Mouse (Mus musculus): ENCODE measurements around the gene Emp1. TPM values are rescaled to one million over a fixed set of nuclear protein-coding genes. Genes with fewer than 3 reads are reported as not detected.

Gene Emp1
- polyA plus RNA-seq, 1 experiment from 2014 or later, result 127 TPM

DNA sequence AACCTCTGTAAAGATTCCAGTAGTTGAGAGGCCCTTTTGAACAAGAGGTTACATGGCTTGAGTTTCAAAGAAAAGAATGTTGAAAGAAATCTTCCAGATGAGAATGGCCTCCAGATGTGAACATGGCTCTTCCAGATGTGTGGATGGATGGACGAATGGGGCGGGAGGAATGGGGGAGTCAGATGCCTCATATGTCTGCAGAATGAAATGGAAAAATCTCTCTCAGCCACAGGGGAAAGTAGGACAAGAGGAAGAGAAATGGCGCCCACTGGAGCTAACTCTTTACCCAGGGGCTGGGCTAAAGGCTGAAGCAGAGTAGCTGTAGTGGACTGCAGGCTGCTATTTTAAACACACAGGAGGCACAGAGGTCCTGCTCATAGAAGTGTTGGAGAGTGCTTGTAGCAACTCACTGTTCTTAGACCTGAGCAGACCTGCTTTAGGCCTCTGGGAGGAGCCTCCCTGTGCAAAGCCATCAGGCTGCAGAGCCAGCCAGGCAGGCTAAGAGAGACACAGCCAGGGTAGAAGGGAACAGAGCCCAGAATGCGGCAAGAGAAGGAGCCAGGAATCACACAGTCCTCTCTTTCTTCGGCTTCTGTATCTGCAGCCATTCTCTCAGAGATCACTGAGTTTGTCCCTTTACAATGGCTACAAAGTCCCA lies 28.2 kb upstream of the Emp1 start:
- 37% methylated on average over 5 of the region's 5 CpGs for WGBS

DNA sequence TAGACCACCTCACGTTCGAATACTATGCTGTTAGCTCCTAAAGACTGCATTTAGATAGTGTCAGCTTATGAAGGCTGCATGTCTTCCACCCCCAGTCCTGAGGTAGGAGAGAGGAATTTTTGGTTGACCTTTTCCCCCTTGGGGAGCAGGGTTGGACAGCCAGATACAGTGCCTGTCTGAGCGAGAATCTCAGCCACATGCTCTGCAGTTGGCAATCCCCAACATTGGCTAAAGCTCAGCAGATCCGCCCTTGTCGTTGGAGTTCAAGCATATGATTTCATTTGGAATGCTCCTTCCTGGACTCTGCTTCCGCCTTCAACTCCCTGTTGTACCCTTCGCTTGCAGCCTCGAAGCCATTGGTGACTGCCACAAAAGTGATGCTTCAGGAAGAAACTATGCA lies 26.0 kb upstream of the Emp1 start:
- 84% methylated on average over 8 of the region's 8 CpGs for WGBS
- H3K4me1 ChIP-seq, result peaks cover 52% of the 10 kb centered on the region
- no peak overlapping the region for H3K4me2 ChIP-seq (replicated peaks)
- H3K36me3 ChIP-seq, result no peaks in the 10 kb centered on the region
- H3K27me3 ChIP-seq, result no peaks in the 10 kb centered on the region
- no peak overlapping the region for H3K9ac ChIP-seq
- H3K9me3 ChIP-seq, result no peaks in the 10 kb centered on the region
- no peak overlapping the region for H3K4me3 ChIP-seq
- ATAC-seq (ENCODE audit: low FRiP score, low read depth), result no peak
- no peak overlapping the region for H3K27ac ChIP-seq

More for the DNA sequence above, 28.2 kb upstream of the Emp1 start:
- ATAC-seq (ENCODE audit: low FRiP score, low read depth), result peak; percentile 57
- H3K36me3 ChIP-seq, result no peaks in the 10 kb centered on the region
- H3K4me1 ChIP-seq, result peaks cover 41% of the 10 kb centered on the region
- no peaks in the 10 kb centered on the region for H3K9me3 ChIP-seq
- no peak overlapping the region; the same call in 1 of the 2 replicates for H3K9ac ChIP-seq
- no peaks in the 10 kb centered on the region for H3K27me3 ChIP-seq
- peak overlapping the region; percentile 96 for H3K27ac ChIP-seq
- no peak overlapping the region for H3K4me3 ChIP-seq
- 0 out of 2 replicates have a peak overlapping the region, but pooled peaks have one; percentile 2 for H3K4me2 ChIP-seq (replicated peaks)

GRCm38 (mm10) chr6:135340355-135341075 lies 21.8 kb upstream of the Emp1 start:
- H3K27ac ChIP-seq, result peak overlapping the region; percentile 48; the same call in 1 of the 2 replicates
- peaks cover 17% of the 10 kb centered on the region for H3K4me1 ChIP-seq
- ATAC-seq (ENCODE audit: low FRiP score, low read depth), result no peak
- 69% methylated on average over 9 of the region's 9 CpGs for WGBS
- no peaks in the 10 kb centered on the region for H3K27me3 ChIP-seq
- H3K9me3 ChIP-seq, result no peaks in the 10 kb centered on the region
- H3K4me2 ChIP-seq (replicated peaks), result no peak overlapping the region
- no peaks in the 10 kb centered on the region for H3K36me3 ChIP-seq
- no peak overlapping the region for H3K4me3 ChIP-seq
- no peak overlapping the region for H3K9ac ChIP-seq

DNA sequence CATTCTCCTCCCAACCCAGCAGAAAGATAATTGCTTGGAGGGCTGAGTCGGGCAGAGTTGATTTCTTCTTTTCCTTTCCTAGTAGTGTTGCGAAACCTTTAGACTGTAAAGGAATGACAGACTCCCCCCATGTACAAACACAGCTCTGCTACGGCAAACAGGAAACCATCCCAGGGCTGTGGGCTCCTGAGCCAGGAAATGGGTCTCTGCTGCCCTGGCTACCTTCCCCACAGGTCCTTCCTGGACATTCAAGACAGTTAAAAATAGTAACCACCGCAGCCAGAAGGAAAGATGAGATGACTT lies 21.3 kb upstream of the Emp1 start:
- WGBS, result 55% methylated on average over 4 of the region's 4 CpGs
- Histone ChIP-seq H3K36me3 (no peaks in the 10 kb centered on the region), H3K4me2 (replicated peaks) (no peak overlapping the region), H3K4me1 (peaks cover 17% of the 10 kb centered on the region), H3K4me3 (no peak overlapping the region), H3K27me3 (no peaks in the 10 kb centered on the region), H3K9ac (no peak overlapping the region), H3K9me3 (no peaks in the 10 kb centered on the region), H3K27ac (0 out of 2 replicates have a peak overlapping the region, but pooled peaks have one; percentile 48)
- no peak for ATAC-seq (ENCODE audit: low FRiP score, low read depth)

DNA sequence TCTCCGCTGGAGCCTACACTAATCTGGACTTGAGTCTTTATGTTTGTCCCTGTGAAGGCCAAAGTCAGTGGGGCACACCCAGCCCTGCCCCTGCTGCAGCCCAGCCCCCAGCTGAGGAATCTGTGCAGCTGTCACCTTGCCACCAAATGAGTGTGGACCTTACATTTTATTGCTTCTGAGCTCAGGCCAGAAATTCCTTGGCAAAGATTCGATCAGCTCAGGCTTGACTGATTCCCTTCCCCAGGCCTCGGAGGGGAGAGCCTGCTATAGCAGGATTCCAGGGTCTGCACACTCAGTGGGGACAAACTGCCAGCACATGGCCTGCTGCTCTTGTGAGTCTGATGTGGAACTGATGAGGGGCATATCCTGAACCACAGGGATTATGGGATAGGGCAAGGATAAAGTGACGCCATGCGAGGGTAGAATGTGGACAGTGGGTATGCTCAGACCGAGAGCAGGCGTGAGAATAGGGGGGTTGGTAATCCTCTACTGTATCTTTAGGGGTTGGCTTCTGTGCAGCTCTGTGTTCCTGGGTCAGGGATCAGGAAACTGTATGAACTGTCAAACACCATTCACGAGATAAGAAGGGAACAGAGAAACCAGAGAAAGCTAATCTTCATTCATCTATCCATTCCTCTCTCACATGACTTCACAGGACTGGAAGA lies 10.6 kb upstream of the Emp1 start:
- Histone ChIP-seq H3K4me3 (no peak overlapping the region), H3K4me1 (peaks cover 17% of the 10 kb centered on the region), H3K9me3 (no peaks in the 10 kb centered on the region), H3K27ac (peak overlapping the region; percentile 79), H3K9ac (no peak overlapping the region), H3K36me3 (no peaks in the 10 kb centered on the region), H3K4me2 (replicated peaks) (no peak overlapping the region), H3K27me3 (no peaks in the 10 kb centered on the region)
- 40% methylated on average over 8 of the region's 8 CpGs for WGBS
- peak; percentile 90 for ATAC-seq (ENCODE audit: low FRiP score, low read depth)

DNA sequence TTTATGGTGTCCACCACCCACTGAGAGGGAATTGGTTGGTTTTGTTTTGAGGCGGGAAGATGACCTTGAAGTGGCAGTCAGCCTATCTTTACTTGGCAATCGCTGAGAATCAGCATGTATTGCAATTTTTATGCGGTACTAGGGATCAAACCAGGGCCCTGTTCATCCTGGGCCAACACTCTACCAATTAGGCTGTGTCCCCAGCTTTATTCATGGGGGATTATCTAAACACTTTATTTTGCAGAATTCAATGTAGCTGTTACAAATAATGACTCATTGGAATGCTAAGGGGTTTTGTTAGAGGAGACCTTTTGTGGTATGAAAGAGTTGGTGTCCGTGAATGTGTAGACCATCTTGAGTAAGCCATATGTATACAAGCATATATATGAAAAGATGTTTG lies 9.8 kb upstream of the Emp1 start:
- H3K4me1 ChIP-seq, result peaks cover 17% of the 10 kb centered on the region
- 0 out of 2 replicates have a peak overlapping the region, but pooled peaks have one; percentile 79 for H3K27ac ChIP-seq
- no peaks in the 10 kb centered on the region for H3K27me3 ChIP-seq
- no peaks in the 10 kb centered on the region for H3K36me3 ChIP-seq
- no peak for ATAC-seq (ENCODE audit: low FRiP score, low read depth)
- H3K9me3 ChIP-seq, result no peaks in the 10 kb centered on the region
- no peak overlapping the region for H3K9ac ChIP-seq
- H3K4me2 ChIP-seq (replicated peaks), result no peak overlapping the region
- WGBS, result 94% methylated on average over 4 of the region's 4 CpGs
- no peak overlapping the region for H3K4me3 ChIP-seq

GRCm38 (mm10) chr6:135354953-135355352 lies 7.4 kb upstream of the Emp1 start:
- Histone ChIP-seq H3K27me3 (no peaks in the 10 kb centered on the region), H3K4me3 (no peak overlapping the region), H3K27ac (no peak overlapping the region), H3K9me3 (no peaks in the 10 kb centered on the region), H3K4me1 (peaks cover 31% of the 10 kb centered on the region), H3K9ac (no peak overlapping the region), H3K4me2 (replicated peaks) (no peak overlapping the region), H3K36me3 (no peaks in the 10 kb centered on the region)
- WGBS, result 86% methylated on average over 4 of the region's 4 CpGs
- ATAC-seq (ENCODE audit: low FRiP score, low read depth), result no peak

GRCm38 (mm10) chr6:135360331-135360730 lies 2.0 kb upstream of the Emp1 start:
- Histone ChIP-seq H3K9me3 (no peaks in the 10 kb centered on the region), H3K4me2 (replicated peaks) (no peak overlapping the region), H3K4me3 (no peak overlapping the region), H3K36me3 (no peaks in the 10 kb centered on the region), H3K4me1 (peaks cover 49% of the 10 kb centered on the region), H3K27ac (peak overlapping the region; percentile 58; the same call in 1 of the 2 replicates), H3K9ac (no peak overlapping the region), H3K27me3 (no peaks in the 10 kb centered on the region)
- no peak for ATAC-seq (ENCODE audit: low FRiP score, low read depth)
- WGBS, result 34% methylated on average over 4 of the region's 4 CpGs

DNA sequence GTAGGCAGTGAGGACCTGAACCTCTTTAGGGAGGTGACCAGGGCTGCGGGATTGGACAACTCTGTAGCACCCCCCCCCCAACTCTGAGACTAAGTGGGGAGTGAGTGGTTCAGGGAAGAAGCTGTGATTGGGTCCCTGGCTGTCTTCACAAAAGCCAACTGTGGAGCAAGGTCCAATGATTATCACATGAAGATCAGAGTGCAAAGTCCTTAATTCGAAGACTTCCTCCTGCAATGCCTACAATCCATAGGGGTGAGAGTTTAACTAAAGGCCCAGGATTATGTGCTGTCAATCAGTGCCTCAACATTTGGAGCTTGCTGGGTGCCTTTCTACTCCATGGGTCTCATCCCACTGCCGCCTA lies 267 bp upstream of the Emp1 start:
- Histone ChIP-seq H3K4me1 (peaks cover 66% of the 10 kb centered on the region), H3K9ac (no peak overlapping the region), H3K27ac (peak overlapping the region; percentile 95), H3K9me3 (no peaks in the 10 kb centered on the region), H3K36me3 (peaks cover 9% of the 10 kb centered on the region; the same call in 1 of the 2 replicates), H3K4me3 (no peak overlapping the region; the same call in 1 of the 2 replicates), H3K27me3 (no peaks in the 10 kb centered on the region), H3K4me2 (replicated peaks) (peak overlapping the region; percentile 67)
- WGBS, result 75% methylated on average over 3 of the region's 3 CpGs
- ATAC-seq (ENCODE audit: low FRiP score, low read depth), result no peak

DNA sequence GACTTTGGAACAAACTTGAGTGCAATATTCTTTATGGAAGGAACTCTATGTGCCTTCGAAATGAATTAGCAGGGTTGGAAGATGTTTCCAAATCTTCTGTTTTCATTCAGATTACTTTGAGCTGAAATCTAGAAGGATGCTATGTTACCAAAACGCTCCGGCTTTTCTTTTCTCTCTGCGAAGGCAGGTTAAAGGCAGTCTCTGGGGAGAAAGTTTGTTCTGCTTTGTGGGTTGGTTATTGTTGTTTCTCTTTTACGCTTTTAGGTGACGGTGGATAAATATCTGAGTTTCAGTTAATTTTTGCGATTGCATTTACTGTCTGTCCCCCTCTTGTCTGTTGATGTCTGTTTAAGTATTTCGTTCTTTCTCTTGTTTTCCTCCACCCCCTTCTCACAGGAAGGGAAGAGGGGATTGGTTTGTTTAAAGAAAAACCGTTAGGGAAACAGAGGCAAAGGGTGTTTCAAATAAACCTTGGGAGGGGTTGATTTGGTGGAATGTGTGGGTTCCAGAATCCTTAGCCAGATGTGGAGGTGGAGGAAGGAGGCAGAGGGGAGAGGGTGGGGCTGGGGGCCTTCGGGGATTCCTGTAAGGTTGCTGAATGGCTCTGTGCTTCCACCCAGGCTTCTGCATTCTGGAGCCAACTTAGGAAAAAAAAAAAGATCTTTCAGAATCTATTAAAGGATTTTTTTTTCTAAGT lies 1.1 kb downstream of the Emp1 start:
- peak overlapping the region; percentile 68 for H3K9ac ChIP-seq
- peak overlapping the region; percentile 67 for H3K4me2 ChIP-seq (replicated peaks)
- H3K9me3 ChIP-seq, result no peaks in the 10 kb centered on the region
- peak overlapping the region; percentile 95 for H3K27ac ChIP-seq
- WGBS, result 36% methylated on average over 10 of the region's 10 CpGs
- peaks cover 75% of the 10 kb centered on the region for H3K4me1 ChIP-seq
- H3K36me3 ChIP-seq, result peaks cover 9% of the 10 kb centered on the region; the same call in 1 of the 2 replicates
- peak overlapping the region; percentile 52 for H3K4me3 ChIP-seq
- ATAC-seq (ENCODE audit: low FRiP score, low read depth), result 0 out of 2 replicates have a peak, but pooled peaks have one; percentile 42
- no peaks in the 10 kb centered on the region for H3K27me3 ChIP-seq

DNA sequence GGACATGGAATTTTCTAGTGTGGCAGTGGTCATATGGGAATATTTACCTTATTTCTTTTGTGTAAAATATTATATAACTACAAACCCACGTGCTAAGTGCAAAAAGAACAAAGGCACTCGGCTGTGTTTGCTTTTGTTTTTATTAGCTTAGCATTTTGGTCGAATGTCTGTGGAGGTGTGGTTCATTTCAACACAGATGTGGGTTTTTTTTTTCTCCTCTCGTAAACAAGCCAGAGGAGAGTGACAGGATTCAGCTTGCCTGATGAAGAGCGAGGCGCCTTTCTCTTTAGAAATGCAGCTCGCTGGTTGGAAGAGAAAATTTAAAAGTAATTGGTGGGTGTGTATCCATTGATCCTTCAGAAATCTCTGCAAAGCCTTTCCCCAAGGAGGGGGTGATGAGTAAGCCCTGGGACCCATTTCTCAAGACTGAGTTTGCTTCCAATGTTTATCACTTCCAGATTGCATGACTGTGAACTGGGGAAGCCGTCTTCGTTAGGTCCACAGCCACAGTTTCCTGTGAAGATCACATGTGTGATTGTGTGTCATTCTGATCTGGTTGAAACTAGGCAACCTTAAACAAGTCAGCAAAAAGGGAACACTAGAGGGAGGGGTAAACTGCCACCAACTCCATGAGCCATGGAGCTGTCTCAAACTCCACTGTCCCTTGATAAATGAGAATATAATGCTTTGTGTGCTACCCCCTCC lies 1.8 kb downstream of the Emp1 start:
- Histone ChIP-seq H3K27ac (peak overlapping the region; percentile 95), H3K4me3 (peak overlapping the region; percentile 52), H3K9me3 (no peaks in the 10 kb centered on the region), H3K36me3 (peaks cover 9% of the 10 kb centered on the region; the same call in 1 of the 2 replicates), H3K4me1 (peaks cover 75% of the 10 kb centered on the region), H3K9ac (peak overlapping the region; percentile 68), H3K4me2 (replicated peaks) (peak overlapping the region; percentile 67), H3K27me3 (no peaks in the 10 kb centered on the region)
- 4% methylated on average over 9 of the region's 9 CpGs for WGBS
- peak; percentile 29; the same call in 1 of the 2 replicates for ATAC-seq (ENCODE audit: low FRiP score, low read depth)
